Mouse (Mus musculus) heart, embryonic 11.5 days (tissue): ENCODE results near the gene Htr5b. TPM values are rescaled to one million over a fixed set of nuclear protein-coding genes. Genes with fewer than 3 reads are reported as not detected.

ENCODE experiments used
- polyA plus RNA-seq: library from polyadenylated mRNA; unstranded; fragments of >200 nt; fragmentation: Nextera tagmentation; extraction: Ambion mirVana; gene quantifications from 2 replicates; pipeline ENCODE4 v1.2.1, GENCODE M21; 2014

Htr5b gene
- polyA plus RNA-seq, 1 experiment from 2014 or later = 0.26 TPM

Other genes with a start within 250 kb of the Htr5b start
- gene Insig2, start 195.9 kb downstream of the Htr5b start, polyA plus RNA-seq = 16.4 and 22.8 TPM in 2 replicates
- gene Ccdc93, start 97.4 kb downstream of the Htr5b start, polyA plus RNA-seq = 7.6 and 7.9 TPM in 2 replicates
- 41.3 and 48.4 TPM in 2 replicates for gene Ddx18, start 39.5 kb upstream of the Htr5b start, polyA plus RNA-seq